Comparison of ENCODE assay signal across 24 mouse cellular contexts in genomic region chr12:104987936-104988335, GRCm38 (mm10). TPM values are rescaled to one million over a fixed set of nuclear protein-coding genes. Genes with fewer than 3 reads are reported as not detected.
A peak's percentile ranks its signal among the peaks of the same experiment; 100 is the strongest.
DNase-seq lines count a peak whose midpoint lies in the region; ATAC-seq and TF ChIP-seq lines count a peak whose summit lies in the region.
"Had no signal": no experiment of that assay in that cellular context is flagged by ENCODE, and none has a peak within 500 bp of the region (broad histone marks: within the 10 kb centered on the region; RNA-seq: fewer than 3 reads in every experiment).

No protein-coding gene starts in this region.

- no peak overlapping the region for H3K4me2 ChIP-seq in intestine, postnatal 0 days (replicated peaks; ENCODE audit: low read depth)
- no peak overlapping the region for H3K4me2 ChIP-seq in intestine, embryonic 16.5 days (ENCODE audit: low read depth, low read length)
- H3K4me2 ChIP-seq in forebrain, embryonic 16.5 days (ENCODE audit: low read length) = no peak overlapping the region
- H3K4me2 ChIP-seq: embryonic facial prominence, embryonic 12.5 days; forebrain, embryonic 13.5 days; forebrain, embryonic 15.5 days had no signal

- H3K4me1 ChIP-seq in intestine, postnatal 0 days (replicated peaks; ENCODE audit: control insufficient read depth, insufficient read depth, low read length) = no peaks in the 10 kb centered on the region
- H3K4me1 ChIP-seq in intestine, embryonic 16.5 days (ENCODE audit: control insufficient read depth, insufficient read depth, low read length) = no peaks in the 10 kb centered on the region
- H3K4me1 ChIP-seq in forebrain, embryonic 16.5 days (replicated peaks; ENCODE audit: control insufficient read depth, insufficient read depth, low read length) = no peaks in the 10 kb centered on the region
- H3K4me1 ChIP-seq: forebrain, embryonic 13.5 days; forebrain, embryonic 15.5 days had no signal

- H3K27ac ChIP-seq in intestine, postnatal 0 days (ENCODE audit: low read depth, low read length) = 0 out of 2 replicates have a peak overlapping the region, but pooled peaks have one; percentile 60
- H3K27ac ChIP-seq in intestine, embryonic 16.5 days (ENCODE audit: low read length) = no peak overlapping the region
- H3K27ac ChIP-seq in forebrain, embryonic 16.5 days (ENCODE audit: low read length) = no peak overlapping the region
- H3K27ac ChIP-seq: embryonic facial prominence, embryonic 10.5 days; embryonic facial prominence, embryonic 12.5 days; forebrain, embryonic 13.5 days; forebrain, embryonic 15.5 days had no signal

- no peaks in the 10 kb centered on the region for H3K36me3 ChIP-seq in intestine, postnatal 0 days (ENCODE audit: control insufficient read depth, insufficient read depth)
- H3K36me3 ChIP-seq in intestine, embryonic 16.5 days (ENCODE audit: control insufficient read depth, insufficient read depth, low read length) = no peaks in the 10 kb centered on the region
- no peaks in the 10 kb centered on the region for H3K36me3 ChIP-seq in forebrain, embryonic 16.5 days (ENCODE audit: control insufficient read depth, insufficient read depth)
- H3K36me3 ChIP-seq: embryonic facial prominence, embryonic 10.5 days; embryonic facial prominence, embryonic 12.5 days; forebrain, embryonic 15.5 days had no signal

- DNase-seq in retina, postnatal 1 day = peak; percentile 54
- DNase-seq in retina, embryonic 14.5 days (ENCODE audit: low spot score) = no peak
- DNase-seq in brain, adult 2 months (ENCODE audit: low read depth, low spot score) = peak; percentile 29
- peak; percentile 84 for DNase-seq in testis, postnatal 14 days (ENCODE audit: low spot score)
- DNase-seq: adrenal gland, adult 8-10 months; adrenal gland, postnatal 25 days; B cell, adult 2 months; cerebellum, adult 11-12 months; cerebellum, adult 2 months; cerebellum, adult 9-10 months; cerebellum, postnatal 10 days; cerebellum, postnatal 25 days had no signal

- WGBS in intestine, postnatal 0 days = 87% methylated on average over 7 of the region's 7 CpGs
- 75% methylated on average over 7 of the region's 7 CpGs for WGBS in intestine, embryonic 16.5 days
- WGBS in forebrain, embryonic 16.5 days = 57% methylated on average over 7 of the region's 7 CpGs

- H3K9me3 ChIP-seq in intestine, postnatal 0 days (ENCODE audit: control insufficient read depth) = no peaks in the 10 kb centered on the region
- H3K9me3 ChIP-seq in intestine, embryonic 16.5 days (ENCODE audit: control insufficient read depth, low read length) = 0 out of 2 replicates have a peak, but pooled peaks cover 4% of the 10 kb centered on the region
- H3K9me3 ChIP-seq in forebrain, embryonic 16.5 days (ENCODE audit: control insufficient read depth, low read length) = no peaks in the 10 kb centered on the region
- H3K9me3 ChIP-seq: embryonic facial prominence, embryonic 12.5 days; forebrain, embryonic 13.5 days; forebrain, embryonic 15.5 days; G1E had no signal

- TF ChIP-seq CTCF in intestine, postnatal 0 days (IDR thresholded peaks at IDR 0.05; ENCODE audit: low read depth) = no peak

- no peak overlapping the region for H3K4me3 ChIP-seq in intestine, postnatal 0 days (ENCODE audit: low read depth, low read length)
- no peak overlapping the region for H3K4me3 ChIP-seq in intestine, embryonic 16.5 days (ENCODE audit: low read length)
- H3K4me3 ChIP-seq in forebrain, embryonic 16.5 days (replicated peaks; ENCODE audit: low read length) = no peak overlapping the region
- H3K4me3 ChIP-seq: embryonic facial prominence, embryonic 10.5 days; embryonic facial prominence, embryonic 12.5 days; forebrain, embryonic 13.5 days; forebrain, embryonic 15.5 days had no signal

- no peaks in the 10 kb centered on the region for H3K27me3 ChIP-seq in intestine, postnatal 0 days (replicated peaks; ENCODE audit: control insufficient read depth, insufficient read depth, low read length)
- H3K27me3 ChIP-seq in intestine, embryonic 16.5 days (replicated peaks; ENCODE audit: control insufficient read depth, insufficient read depth, low read length) = no peaks in the 10 kb centered on the region; the same call in 1 of the 2 replicates
- no peaks in the 10 kb centered on the region for H3K27me3 ChIP-seq in forebrain, embryonic 16.5 days (replicated peaks; ENCODE audit: control insufficient read depth, insufficient read depth, low read length)
- H3K27me3 ChIP-seq: CH12.LX; embryonic facial prominence, embryonic 12.5 days; forebrain, embryonic 13.5 days; forebrain, embryonic 15.5 days; Patski had no signal

- H3K9ac ChIP-seq in intestine, postnatal 0 days (ENCODE audit: low read depth, low read length) = no peak overlapping the region
- no peak overlapping the region for H3K9ac ChIP-seq in intestine, embryonic 16.5 days (ENCODE audit: low read depth, low read length)
- no peak overlapping the region for H3K9ac ChIP-seq in forebrain, embryonic 16.5 days (replicated peaks; ENCODE audit: low read depth, low read length)
- H3K9ac ChIP-seq: embryonic facial prominence, embryonic 12.5 days; forebrain, embryonic 13.5 days; forebrain, embryonic 15.5 days had no signal

- ATAC-seq in intestine, postnatal 0 days = no peak
- ATAC-seq in intestine, embryonic 16.5 days = no peak
- no peak for ATAC-seq in forebrain, embryonic 16.5 days
- ATAC-seq: activated CD4-positive, CD25-positive, alpha-beta regulatory T cell, adult 4 months; CD4-positive, CD25-positive, alpha-beta regulatory T cell, adult 4 months; forebrain, embryonic 13.5 days; forebrain, embryonic 15.5 days; Patski had no signal

RNA-seq across cellular contexts. Expression of gene Syne3, which starts 21.7 kb away (rescaled TPM):
- 1.6 and 1.8 TPM in 2 replicates for polyA plus RNA-seq in intestine, postnatal 0 days (2015; fragmentation: Nextera tagmentation; extraction: Ambion mirVana)
- 0.51 and 0.66 TPM in 2 replicates for polyA plus RNA-seq in intestine, embryonic 16.5 days (2015; fragmentation: Nextera tagmentation; extraction: Ambion mirVana)
- polyA plus RNA-seq in forebrain, embryonic 16.5 days (2015; fragmentation: Nextera tagmentation; extraction: Ambion mirVana) = 0.20 and 0.30 TPM in 2 replicates

RNA-seq across cellular contexts. Expression of gene Glrx5, which starts 44.6 kb away (rescaled TPM):
- 209 TPM in 2 replicates for polyA plus RNA-seq in intestine, postnatal 0 days (2015; fragmentation: Nextera tagmentation; extraction: Ambion mirVana)
- 185 and 199 TPM in 2 replicates for polyA plus RNA-seq in intestine, embryonic 16.5 days (2015; fragmentation: Nextera tagmentation; extraction: Ambion mirVana)
- polyA plus RNA-seq in forebrain, embryonic 16.5 days (2015; fragmentation: Nextera tagmentation; extraction: Ambion mirVana) = 124 and 133 TPM in 2 replicates
